In the genomic region with DNA sequence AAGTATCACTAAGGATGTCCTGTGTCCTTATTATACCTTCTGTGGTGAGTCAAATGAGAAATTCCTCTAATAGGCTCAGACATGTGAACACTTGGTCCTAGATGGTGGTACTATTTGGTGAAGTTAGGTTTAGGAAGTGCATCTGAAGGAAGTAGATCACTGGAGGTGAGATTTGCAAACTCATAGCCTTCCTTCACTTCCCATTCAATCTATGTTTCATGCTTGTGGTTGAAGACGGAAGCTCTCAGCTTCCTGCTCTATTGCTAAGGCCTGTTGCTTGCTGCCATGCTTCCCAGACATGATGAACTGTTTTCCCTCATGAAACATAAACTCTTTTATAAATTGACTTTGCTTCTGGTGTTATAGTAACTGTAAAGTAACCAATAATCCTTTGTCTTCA, we compare ENCODE assay signal across 21 mouse cellular contexts.
"Had no signal": no experiment of that assay in that cellular context is flagged by ENCODE, and none has a peak within 500 bp of the region (broad histone marks: within the 10 kb centered on the region; RNA-seq: fewer than 3 reads in every experiment).

No protein-coding gene starts in this region.

- H3K4me1 ChIP-seq: limb, embryonic 10.5 days; limb, embryonic 13.5 days; liver, embryonic 12.5 days; liver, embryonic 15.5 days; lung, embryonic 15.5 days; midbrain, embryonic 10.5 days; midbrain, embryonic 13.5 days; neural tube, embryonic 13.5 days had no signal

- H3K4me3 ChIP-seq: layer of hippocampus, adult 2 months; limb, embryonic 10.5 days; limb, embryonic 13.5 days; liver, embryonic 12.5 days; liver, embryonic 15.5 days; lung, embryonic 15.5 days; megakaryocyte, embryonic 14.5 days; midbrain, embryonic 10.5 days; midbrain, embryonic 13.5 days; myocyte; neural tube, embryonic 13.5 days had no signal

- DNase-seq: kidney, postnatal 25 days; layer of hippocampus, adult 9-11 months; liver; lung, adult 18-20 months; lung, postnatal 10 days; lung, postnatal 36 days; thymus, adult 18-20 months; thymus, postnatal 4 days had no signal

- H3K36me3 ChIP-seq: limb, embryonic 10.5 days; limb, embryonic 13.5 days; liver, embryonic 12.5 days; liver, embryonic 15.5 days; lung, embryonic 15.5 days; midbrain, embryonic 10.5 days; midbrain, embryonic 13.5 days; neural tube, embryonic 13.5 days had no signal

- H3K27ac ChIP-seq: kidney, postnatal 0 days; layer of hippocampus, adult 2 months; limb, embryonic 10.5 days; limb, embryonic 13.5 days; liver, embryonic 12.5 days; liver, embryonic 15.5 days; lung, embryonic 15.5 days; midbrain, embryonic 10.5 days; midbrain, embryonic 13.5 days; neural tube, embryonic 13.5 days had no signal

- H3K27me3 ChIP-seq: limb, embryonic 13.5 days; liver, embryonic 12.5 days; liver, embryonic 15.5 days; lung, embryonic 15.5 days; midbrain, embryonic 13.5 days; neural tube, embryonic 13.5 days had no signal

- ATAC-seq: liver, embryonic 12.5 days; midbrain, embryonic 13.5 days; midbrain, embryonic 16.5 days had no signal

- H3K9me3 ChIP-seq: limb, embryonic 10.5 days; limb, embryonic 13.5 days; liver, embryonic 12.5 days; liver, embryonic 15.5 days; lung, embryonic 15.5 days; megakaryocyte, embryonic 14.5 days; midbrain, embryonic 10.5 days; midbrain, embryonic 13.5 days; neural tube, embryonic 13.5 days had no signal
